Mouse (Mus musculus): ENCODE measurements around the gene Ppm1h.

DNA sequence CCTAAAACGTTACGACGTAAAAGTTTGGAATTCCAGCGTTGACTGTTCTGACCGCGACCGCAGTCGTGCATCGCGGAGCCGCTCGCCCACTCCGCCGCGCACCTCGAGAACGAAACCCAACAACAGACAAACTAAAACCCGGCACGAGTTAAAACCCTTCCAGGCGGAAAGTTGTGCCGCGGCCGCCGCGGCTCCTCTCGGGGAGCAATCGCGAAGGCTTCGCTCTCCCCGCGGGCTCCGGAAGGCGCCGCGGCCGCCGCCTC is 306.6 kb downstream of the Ppm1h start:
- TF ChIP-seq CTCF (IDR thresholded peaks at IDR 0.05) (no peak), EP300 (IDR thresholded peaks at IDR 0.05) (no peak)

Data from lung, postnatal 0 days (tissue).